Mouse (Mus musculus) layer of hippocampus, adult 11-12 months (tissue): ENCODE results near the gene Dcaf6.

Source experiments
- DNase-seq: peaks from one replicate; pipeline ENCODE4 v3.0.0; 2022; ENCODE audit warnings: low spot score

Dcaf6 gene

GRCm38 (mm10) chr1:165321393-165321861, 138.8 kb downstream of the Dcaf6 start:
- DNase-seq = no peak

DNA sequence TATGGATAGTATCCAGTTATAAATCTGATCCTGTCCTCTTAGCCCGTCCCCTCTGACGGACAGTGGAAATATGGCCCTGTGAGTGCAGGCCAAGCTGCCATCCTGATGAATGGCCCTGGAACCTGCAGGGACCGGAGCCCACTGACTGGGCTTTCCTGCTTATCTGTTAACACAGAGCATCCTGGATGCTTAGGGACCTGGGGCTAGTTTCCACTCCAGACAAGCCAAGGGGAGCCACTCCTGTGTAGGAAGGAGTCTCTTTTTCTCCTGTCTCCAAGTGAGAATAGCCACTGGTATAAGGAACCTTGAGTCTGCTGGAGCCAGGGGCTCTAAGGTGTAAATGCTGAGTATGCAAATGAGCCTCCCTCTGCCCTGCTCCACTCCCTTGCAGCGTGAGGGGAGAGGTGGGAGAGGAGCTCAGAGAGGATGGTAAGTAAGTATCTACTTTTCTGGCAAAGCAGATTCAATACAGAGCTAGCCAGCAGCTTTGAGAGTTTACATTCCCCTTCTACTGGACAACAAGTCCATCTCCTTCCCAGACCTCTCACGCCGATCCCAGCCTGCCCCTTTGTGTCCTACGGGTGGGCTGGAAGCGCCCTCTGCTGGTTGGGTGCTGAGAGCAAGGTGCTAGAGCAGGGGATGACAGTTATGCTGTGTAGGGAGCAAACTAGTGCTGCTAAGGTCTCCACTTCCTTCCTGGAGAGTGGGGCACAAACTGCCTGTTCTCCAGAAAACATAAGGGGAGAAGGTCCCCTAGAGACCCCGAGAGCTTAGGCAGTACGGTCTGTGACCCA, 139.9 kb downstream of the Dcaf6 start:
- peak; percentile 83 for DNase-seq

GRCm38 (mm10) chr1:165316361-165316760, 143.9 kb downstream of the Dcaf6 start:
- DNase-seq = no peak

DNA sequence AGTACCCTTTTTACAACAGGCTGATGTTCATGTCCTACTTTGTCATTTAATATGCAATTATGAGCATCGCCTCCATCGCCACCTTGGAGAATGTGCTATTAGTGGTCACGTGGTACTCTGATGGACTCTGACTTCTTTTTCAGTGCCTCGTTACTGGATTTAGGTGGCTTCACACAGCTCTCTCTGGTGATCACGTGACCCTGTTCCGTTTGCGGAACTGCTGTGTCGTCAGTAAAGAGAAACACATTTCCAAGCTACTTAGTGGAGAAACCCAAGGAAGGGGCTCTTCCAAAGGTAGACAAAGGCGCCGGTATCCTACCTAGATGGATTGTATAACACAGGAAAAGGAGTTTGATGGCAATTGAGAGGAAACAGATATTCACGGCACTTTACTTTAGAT, 152.1 kb downstream of the Dcaf6 start:
- no peak for DNase-seq

- no peak for DNase-seq
Measured at GRCm38 (mm10) chr1:165304341-165304740, 155.9 kb downstream of the Dcaf6 start.

GRCm38 (mm10) chr1:165303209-165303608, 157.1 kb downstream of the Dcaf6 start:
- no peak for DNase-seq

DNA sequence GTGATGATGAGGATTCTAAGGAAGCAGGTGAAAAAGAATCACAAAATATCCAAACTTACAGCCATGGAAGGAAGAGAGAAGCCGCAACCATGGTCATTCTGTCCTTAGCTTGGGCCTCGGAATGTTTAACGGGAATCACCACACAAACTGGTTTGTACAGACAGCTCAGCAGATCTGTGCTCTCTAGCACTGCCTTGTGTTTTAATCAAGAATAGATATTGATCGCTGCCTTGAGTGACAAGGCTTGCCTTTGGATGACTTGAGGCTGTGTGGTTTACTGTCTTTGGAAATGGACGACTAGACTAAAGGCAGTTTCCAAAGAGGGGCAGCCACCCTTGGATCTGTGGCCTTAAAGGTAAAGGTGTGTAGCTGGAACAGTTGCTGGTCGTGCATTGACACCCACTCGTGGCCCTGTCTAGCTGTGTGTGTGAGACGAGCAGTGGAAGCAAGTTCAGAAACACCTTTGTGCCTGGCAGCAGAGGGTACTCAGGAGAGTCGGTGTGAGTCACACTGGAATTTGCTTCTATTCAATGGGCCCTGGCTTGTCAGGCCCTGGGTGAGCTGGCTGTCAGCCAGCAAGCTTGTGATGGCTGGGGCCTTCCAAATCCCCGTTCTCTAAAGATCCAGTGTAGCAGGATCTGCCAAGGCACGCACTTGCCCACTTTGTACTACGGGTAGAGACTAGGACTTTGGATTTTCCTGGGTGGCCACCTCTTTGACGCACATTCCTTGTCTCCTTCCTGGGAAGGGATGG, 157.6 kb downstream of the Dcaf6 start:
- peak; percentile 47 for DNase-seq

DNA sequence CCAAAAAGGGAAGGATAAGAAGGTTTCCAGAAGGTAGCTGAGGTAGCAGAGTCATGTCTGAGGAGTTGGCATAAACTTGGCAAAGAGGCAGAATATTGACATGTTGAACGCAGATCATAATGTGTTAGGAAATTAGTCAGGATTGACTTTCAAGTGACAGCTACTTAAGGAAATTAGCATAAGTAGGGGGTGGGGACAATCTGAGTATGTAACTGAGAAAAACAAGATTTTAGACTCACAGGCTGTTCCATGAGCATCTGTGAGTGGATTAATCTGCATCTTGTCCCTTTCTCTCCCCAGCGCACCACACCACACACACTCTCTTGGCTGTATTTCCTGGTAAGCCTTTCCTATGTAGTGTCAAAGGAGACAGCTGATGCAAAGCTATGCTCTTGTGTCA, 158.7 kb downstream of the Dcaf6 start:
- no peak for DNase-seq

DNA sequence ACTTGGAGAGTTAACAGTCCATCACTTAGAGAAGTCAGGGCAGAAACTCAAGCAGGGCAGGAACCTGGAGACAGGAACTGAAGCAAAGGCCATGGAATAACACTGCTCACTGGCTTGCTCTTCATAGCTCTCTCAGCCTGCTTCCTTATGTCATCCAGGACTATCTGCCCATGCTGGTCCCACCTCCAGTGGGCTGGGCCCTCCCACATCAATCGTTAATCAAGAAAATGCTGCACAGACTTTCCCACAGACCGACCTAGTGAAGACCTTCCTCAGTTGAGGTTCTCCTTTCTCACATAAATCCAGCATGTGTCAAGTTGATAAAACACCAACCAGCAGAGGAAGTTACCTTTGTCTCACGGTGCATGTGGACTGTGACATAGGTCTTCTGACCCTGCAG, 159.2 kb downstream of the Dcaf6 start:
- DNase-seq = no peak

GRCm38 (mm10) chr1:165295489-165295888, 164.8 kb downstream of the Dcaf6 start, which contains the start of gene Gpr161:
Gene Gpr161, plus strand, starts transcription at chr1:165295789.
- DNase-seq = no peak

- no peak for DNase-seq
Measured at GRCm38 (mm10) chr1:165291606-165292005, 168.7 kb downstream of the Dcaf6 start.

- no peak for DNase-seq
Measured at GRCm38 (mm10) chr1:165289831-165290230, 170.4 kb downstream of the Dcaf6 start.

GRCm38 (mm10) chr1:165288165-165288564, 172.1 kb downstream of the Dcaf6 start:
- peak; percentile 49 for DNase-seq

- DNase-seq = no peak
Measured at GRCm38 (mm10) chr1:165284096-165284495, 176.2 kb downstream of the Dcaf6 start.

DNA sequence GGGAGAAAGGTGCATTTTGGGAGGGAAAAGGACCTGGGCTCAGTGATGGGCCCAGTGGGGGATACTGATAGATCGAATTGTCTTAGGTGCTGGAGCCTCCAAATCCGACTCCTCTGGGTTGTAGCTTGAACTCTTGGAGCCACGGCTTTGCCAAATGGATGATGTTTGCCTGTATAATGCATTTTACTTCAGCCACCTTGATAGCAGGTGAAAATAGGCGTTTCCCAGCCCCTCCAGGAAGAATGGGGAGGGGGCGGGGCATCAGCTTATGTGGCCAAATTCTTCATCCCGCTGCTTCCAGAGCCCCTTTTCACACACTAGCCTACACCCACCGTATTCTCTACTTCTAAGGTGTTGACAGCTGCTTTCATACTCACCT, 177.3 kb downstream of the Dcaf6 start:
- DNase-seq = no peak

- no peak for DNase-seq
Measured at GRCm38 (mm10) chr1:165282222-165282966, 177.9 kb downstream of the Dcaf6 start.

- DNase-seq = no peak
Measured at GRCm38 (mm10) chr1:165281351-165282221, 178.7 kb downstream of the Dcaf6 start.

DNA sequence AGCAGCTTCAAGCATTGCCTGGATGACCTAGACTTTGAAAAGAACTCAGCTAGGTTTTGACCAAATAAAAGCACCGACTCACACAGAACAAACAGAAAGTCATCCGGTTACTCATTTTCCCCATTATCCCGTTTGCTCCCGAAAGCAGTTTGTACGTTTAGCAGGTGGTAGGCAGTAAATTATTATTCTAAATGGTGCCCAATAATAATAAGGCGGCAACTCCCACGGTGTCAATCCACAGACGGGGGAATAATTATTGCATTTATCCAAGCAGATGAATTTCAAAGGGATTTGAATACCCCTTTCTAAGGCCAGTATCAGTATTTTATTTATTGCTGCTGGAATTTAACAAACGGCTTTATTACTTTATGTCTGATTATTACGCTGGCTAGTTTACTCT, 179.5 kb downstream of the Dcaf6 start:
- no peak for DNase-seq
